Mouse (Mus musculus) liver, adult 2 months (tissue): ENCODE measurements at regions not wholly inside any gene's neighbourhood (a gene's known extent, or its start where the extent isn't known, plus 50 kb on each side); places are given as distances from the start of the nearest gene placed in this dataset.

Experiments used
- DNase-seq: peaks from one replicate; pipeline ENCODE4 v3.0.0-alpha.2; 2011; ENCODE audit warnings: low read depth, low spot score; ENCODE audit errors: extremely low read depth
- H3K27ac ChIP-seq: fragments of 200-500 bp; replicated peaks from 2 replicates; pipeline ENCODE4 v1.5.1; 2012; ENCODE audit warnings: low read depth, mild to moderate bottlenecking, control low read depth, inconsistent platforms, low read length; ENCODE audit not compliant: insufficient read depth
- H3K27me3 ChIP-seq: fragments of 200-500 bp; 2 replicates; pipeline ENCODE4 v1.6.1; 2012; ENCODE audit warnings: mild to moderate bottlenecking, moderate library complexity, low read length, inconsistent platforms; ENCODE audit not compliant: control insufficient read depth, insufficient read depth
- H3K36me3 ChIP-seq: fragments of 200-500 bp; 2 replicates; pipeline ENCODE4 v1.6.1; 2012; ENCODE audit warnings: low read length, inconsistent platforms; ENCODE audit not compliant: control insufficient read depth, insufficient read depth
- H3K4me1 ChIP-seq: fragments of 200-500 bp; 2 replicates; pipeline ENCODE4 v1.6.1; 2011; ENCODE audit warnings: low read length; ENCODE audit not compliant: control insufficient read depth, insufficient read depth
- H3K4me3 ChIP-seq: fragments of 200-500 bp; 2 replicates; pipeline ENCODE4 v1.5.1; 2011; ENCODE audit warnings: low read depth, mild to moderate bottlenecking, control low read depth, low read length, moderate library complexity; ENCODE audit not compliant: insufficient read depth
- H3K79me2 ChIP-seq: fragments of 200-500 bp; 2 replicates; pipeline ENCODE4 v1.6.1; 2012; ENCODE audit warnings: inconsistent platforms, mild to moderate bottlenecking, low read length, moderate library complexity; ENCODE audit not compliant: control insufficient read depth, insufficient read depth
- H3K9ac ChIP-seq: fragments of 200-500 bp; 2 replicates; pipeline ENCODE4 v1.6.1; 2012; ENCODE audit warnings: low read depth, mild to moderate bottlenecking, control low read depth, inconsistent platforms, low read length
- CTCF ChIP-seq: fragments of 200-500 bp; IDR thresholded peaks from 2 replicates; pipeline ENCODE4 v1.5.1; 2011; ENCODE audit warnings: low read depth, low read length, control low read depth
- POLR2A ChIP-seq: fragments of 200-500 bp; IDR thresholded peaks from 2 replicates; pipeline ENCODE4 v1.6.1; 2011; ENCODE audit warnings: low read length, control low read depth; ENCODE audit not compliant: insufficient read depth; ENCODE audit errors: extremely low read depth
- WGBS: fragments of 180-500 bp; shearing (Covaris S2); methylation state at CpG from one replicate; pipeline ENCODE4 v1.1.7; 2018; 5-methylcytosine and 5-hydroxymethylcytosine counted together

DNA sequence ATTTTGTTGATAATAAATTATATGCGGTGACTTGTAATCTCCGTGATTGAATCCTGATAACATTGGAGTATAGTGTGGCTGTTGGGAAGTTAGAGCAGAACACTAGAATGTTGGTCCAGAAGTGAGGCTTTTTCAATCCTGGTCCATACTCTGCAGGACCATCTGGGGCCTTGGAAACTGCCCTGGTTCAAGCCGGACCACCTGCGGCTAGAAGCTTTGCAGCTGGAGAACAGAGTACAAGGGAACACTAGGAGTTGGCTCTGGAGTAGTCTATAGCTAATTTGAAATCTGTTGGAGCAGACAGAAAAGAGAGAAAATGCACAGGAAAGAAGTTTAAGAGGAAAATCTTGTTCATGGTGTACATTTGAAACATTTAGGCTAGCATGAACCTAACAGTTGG, 79.0 kb downstream of the Casp12 start:
- Histone ChIP-seq H3K4me1 (no peaks in the 10 kb centered on the region), H3K4me3 (no peak overlapping the region), H3K27ac (no peak overlapping the region), H3K27me3 (no peaks in the 10 kb centered on the region), H3K9ac (no peak overlapping the region), H3K36me3 (no peaks in the 10 kb centered on the region), H3K79me2 (no peaks in the 10 kb centered on the region)
- TF ChIP-seq POLR2A (no peak), CTCF (no peak)
- no peak for DNase-seq
- WGBS: 94% methylated on average over 4 of the region's 4 CpGs

DNA sequence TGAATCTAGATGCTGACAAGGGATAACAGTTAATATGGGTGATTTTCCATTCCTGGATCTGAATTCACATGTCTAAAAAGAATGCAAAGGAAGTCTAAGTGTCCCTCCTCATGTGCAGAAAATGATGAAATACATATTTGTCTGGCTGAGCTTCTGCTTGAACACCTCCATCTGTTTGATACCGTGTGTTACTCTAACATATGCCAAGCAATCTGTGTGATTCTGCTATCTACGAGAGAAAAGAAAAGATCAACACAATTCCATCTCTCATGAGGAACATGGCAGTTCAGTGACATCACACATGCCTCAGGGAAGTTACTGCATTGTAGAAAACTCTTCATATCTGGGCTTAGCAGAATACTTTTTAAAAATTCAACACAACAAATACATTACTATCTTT, 103.0 kb downstream of the Casp12 start:
- no peaks in the 10 kb centered on the region for H3K36me3 ChIP-seq

DNA sequence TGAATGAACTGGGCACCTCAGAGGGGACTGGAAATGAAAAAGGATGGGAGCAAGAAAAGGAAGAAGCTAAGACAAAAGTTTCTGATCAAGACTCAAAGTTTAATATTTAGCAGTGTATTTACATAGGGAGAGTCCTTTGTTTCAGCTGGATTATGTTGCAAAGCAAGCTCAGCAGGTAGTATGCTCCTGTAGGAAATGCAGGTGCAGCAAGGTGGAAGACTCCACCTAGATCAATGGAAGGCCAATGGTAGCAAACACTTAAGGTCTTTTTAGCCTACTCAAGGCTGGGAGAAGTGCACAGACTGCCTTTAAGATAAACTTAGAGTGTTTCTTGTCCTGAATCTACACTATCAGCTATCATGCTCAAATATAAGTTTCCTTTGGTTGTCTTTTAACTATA, 111.4 kb downstream of the Casp12 start:
- no peak for DNase-seq
- H3K36me3 ChIP-seq: no peaks in the 10 kb centered on the region
- H3K27ac ChIP-seq: no peak overlapping the region
- no peak overlapping the region for H3K9ac ChIP-seq
- no peaks in the 10 kb centered on the region for H3K4me1 ChIP-seq
- no peaks in the 10 kb centered on the region for H3K27me3 ChIP-seq
- no peak for TF ChIP-seq POLR2A
- TF ChIP-seq CTCF: no peak
- no peaks in the 10 kb centered on the region for H3K79me2 ChIP-seq
- H3K4me3 ChIP-seq: no peak overlapping the region

More for the DNA sequence above, 103.0 kb downstream of the Casp12 start:
- Histone ChIP-seq H3K79me2 (no peaks in the 10 kb centered on the region), H3K27ac (no peak overlapping the region), H3K27me3 (no peaks in the 10 kb centered on the region), H3K4me3 (no peak overlapping the region), H3K4me1 (no peaks in the 10 kb centered on the region), H3K9ac (no peak overlapping the region)
- TF ChIP-seq POLR2A (no peak), CTCF (no peak)
- 72% methylated on average over 2 of the region's 2 CpGs for WGBS
- DNase-seq: no peak

DNA sequence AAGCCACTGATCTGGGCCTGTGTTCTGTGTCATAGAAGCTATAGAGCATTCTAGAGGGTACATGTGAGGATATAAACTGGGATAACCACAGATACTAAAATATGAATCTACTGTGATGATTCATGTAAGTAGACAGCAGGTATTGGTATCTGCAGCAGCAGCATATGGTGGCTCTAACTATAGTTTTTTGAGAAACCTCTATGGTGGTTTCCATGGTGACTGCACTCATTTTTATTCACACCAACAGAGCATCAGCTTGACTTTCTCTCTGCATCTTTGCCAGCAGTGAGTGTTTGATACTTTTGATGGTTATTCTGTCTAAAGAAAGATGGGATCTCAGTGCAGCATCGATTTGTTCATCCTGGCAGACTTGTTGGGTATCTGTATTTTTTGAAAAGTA, 126.8 kb downstream of the Casp12 start:
- TF ChIP-seq CTCF: no peak
- no peak for TF ChIP-seq POLR2A
- no peak overlapping the region for H3K27ac ChIP-seq
- H3K27me3 ChIP-seq: no peaks in the 10 kb centered on the region
- no peaks in the 10 kb centered on the region for H3K79me2 ChIP-seq
- H3K4me1 ChIP-seq: no peaks in the 10 kb centered on the region
- H3K4me3 ChIP-seq: no peak overlapping the region
- no peak for DNase-seq
- H3K36me3 ChIP-seq: no peaks in the 10 kb centered on the region
- H3K9ac ChIP-seq: no peak overlapping the region
- 49% methylated on average over 1 of the region's 1 CpGs for WGBS

- Histone ChIP-seq H3K79me2 (no peaks in the 10 kb centered on the region), H3K9ac (no peak overlapping the region), H3K27ac (no peak overlapping the region), H3K36me3 (no peaks in the 10 kb centered on the region), H3K27me3 (no peaks in the 10 kb centered on the region), H3K4me1 (no peaks in the 10 kb centered on the region), H3K4me3 (no peak overlapping the region)
- TF ChIP-seq POLR2A (no peak), CTCF (no peak)
- no peak for DNase-seq
Observed at GRCm38 (mm10) chr9:5474271-5474670, 129.0 kb downstream of the Casp12 start.

DNA sequence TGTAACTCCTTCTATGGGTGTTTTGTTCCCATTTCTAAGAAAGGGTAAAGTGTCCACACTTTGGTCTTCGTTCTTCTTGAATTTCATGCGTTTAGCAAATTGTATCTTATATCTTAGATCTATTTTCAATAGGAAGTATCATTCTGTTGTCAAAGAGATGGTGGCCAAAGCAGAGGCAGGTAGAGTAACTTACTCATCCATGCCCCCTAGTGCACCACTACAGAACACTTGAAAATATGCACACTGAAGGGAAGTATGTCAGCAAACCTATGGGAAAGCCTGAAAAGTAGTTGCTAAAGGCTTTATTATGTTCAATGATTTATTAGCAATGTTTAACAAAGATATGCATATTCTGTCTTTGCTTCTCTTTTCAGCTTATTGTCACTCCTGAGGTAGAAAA, 140.0 kb downstream of the Casp12 start:
- Histone ChIP-seq H3K4me1 (no peaks in the 10 kb centered on the region), H3K27me3 (no peaks in the 10 kb centered on the region), H3K9ac (no peak overlapping the region), H3K4me3 (no peak overlapping the region), H3K36me3 (no peaks in the 10 kb centered on the region), H3K27ac (no peak overlapping the region), H3K79me2 (no peaks in the 10 kb centered on the region)
- WGBS: 77% methylated on average over 2 of the region's 2 CpGs
- no peak for DNase-seq
- TF ChIP-seq POLR2A (no peak), CTCF (no peak)
